Mouse (Mus musculus) liver, embryonic 14.5 days (tissue): ENCODE results near the gene Slc12a6.

Source experiments
- CTCF ChIP-seq: IDR thresholded peaks from 2 replicates; pipeline ENCODE4 v1.5.1; 2016; ENCODE audit warnings: antibody characterized with exemption, low read depth, control low read depth
- EP300 ChIP-seq: IDR thresholded peaks from 2 replicates; pipeline ENCODE4 v1.6.1; 2016; ENCODE audit warnings: antibody characterized with exemption, low read depth

DNA sequence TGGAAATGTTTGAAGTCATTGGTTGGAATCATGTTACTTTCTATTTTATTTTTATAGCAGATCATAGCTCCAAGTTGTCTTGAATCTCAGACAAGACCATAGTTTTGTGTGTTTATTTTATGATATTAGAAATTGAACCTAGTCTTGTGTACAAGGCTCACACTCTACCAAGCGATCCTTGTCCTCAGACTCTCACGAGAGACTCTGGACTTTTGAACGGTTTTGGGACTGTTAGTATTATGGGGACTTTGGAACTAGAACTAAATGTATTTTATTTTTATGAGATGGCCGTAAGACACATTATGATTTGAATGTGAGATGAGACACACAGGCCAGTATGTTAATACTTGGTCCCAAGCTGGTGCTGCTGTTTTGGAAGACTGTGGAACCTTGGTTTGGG is 32.6 kb downstream of the Slc12a6 start:
- no peak for TF ChIP-seq CTCF
- TF ChIP-seq EP300: no peak
